12 mouse cellular contexts compared by ENCODE assay signal in the genomic region with DNA sequence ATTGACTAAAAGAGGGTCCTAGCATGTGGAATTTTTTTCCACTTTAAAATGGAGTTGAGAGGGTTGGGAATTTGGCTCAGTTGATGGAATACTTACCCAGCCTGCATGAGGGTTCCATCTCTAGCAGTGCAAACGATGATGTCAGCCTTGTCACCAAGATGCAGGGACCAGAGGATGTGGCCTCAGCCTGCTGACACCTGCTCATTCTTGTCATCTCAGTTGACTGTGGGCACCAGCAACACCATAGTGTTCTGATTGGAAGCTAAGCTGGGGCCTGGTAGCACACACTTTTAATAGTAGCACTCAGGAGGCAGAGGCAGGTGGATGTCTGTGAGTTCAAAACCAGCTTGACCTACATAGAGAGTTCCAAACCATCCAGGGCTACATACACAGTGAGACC.
"Had no signal": no experiment of that assay in that cellular context is flagged by ENCODE, and none has a peak within 500 bp of the region (broad histone marks: within the 10 kb centered on the region; RNA-seq: fewer than 3 reads in every experiment).

No protein-coding gene starts in this region.

- H3K36me3 ChIP-seq: liver, embryonic 12.5 days; midbrain, embryonic 10.5 days; midbrain, embryonic 12.5 days; neural tube, embryonic 12.5 days had no signal

- H3K27ac ChIP-seq: liver, embryonic 12.5 days; liver, embryonic 14.5 days; midbrain, embryonic 10.5 days; midbrain, embryonic 12.5 days; neural tube, embryonic 12.5 days had no signal

- H3K27me3 ChIP-seq: liver, embryonic 12.5 days; midbrain, embryonic 12.5 days; neural tube, embryonic 12.5 days had no signal

- DNase-seq: lung, adult 18-20 months; lung, embryonic 14.5 days; lung, postnatal 10 days; lung, postnatal 4 days; midbrain, embryonic 14.5 days; right cerebral cortex, postnatal 14 days had no signal

- H3K4me1 ChIP-seq: liver, embryonic 12.5 days; midbrain, embryonic 12.5 days had no signal

- H3K9me3 ChIP-seq: liver, embryonic 12.5 days; midbrain, embryonic 10.5 days; midbrain, embryonic 12.5 days had no signal

- ATAC-seq: liver, embryonic 12.5 days; midbrain, embryonic 16.5 days had no signal

- H3K4me2 ChIP-seq: liver, embryonic 12.5 days; lung, embryonic 14.5 days; midbrain, embryonic 12.5 days; neural tube, embryonic 12.5 days had no signal

- H3K9ac ChIP-seq: liver, embryonic 12.5 days; liver, embryonic 14.5 days; lung, embryonic 14.5 days; midbrain, embryonic 12.5 days; neural tube, embryonic 12.5 days had no signal

- H3K4me3 ChIP-seq: liver, embryonic 12.5 days; midbrain, embryonic 10.5 days; midbrain, embryonic 12.5 days; neural tube, embryonic 12.5 days had no signal
